Mouse (Mus musculus): Measurements from ENCODE around the gene Vamp2. TPM values are rescaled to one million over a fixed set of nuclear protein-coding genes. Genes with fewer than 3 reads are reported as not detected.
A peak's percentile ranks its signal among the peaks of the same experiment; 100 is the strongest.

The Vamp2 gene
- polyA plus RNA-seq, 1 experiment from 2014 or later = 324 TPM

GRCm38 (mm10) chr11:69078041-69078440 is 10.2 kb upstream of the Vamp2 start:
- Histone ChIP-seq H3K4me2 (replicated peaks) (no peak overlapping the region), H3K27ac (no peak overlapping the region), H3K4me3 (replicated peaks; ENCODE audit: low read length) (no peak overlapping the region), H3K4me1 (replicated peaks; ENCODE audit: control insufficient read depth, insufficient read depth, low read length) (no peaks in the 10 kb centered on the region), H3K9me3 (ENCODE audit: control insufficient read depth, low read length) (no peaks in the 10 kb centered on the region), H3K36me3 (replicated peaks; ENCODE audit: control insufficient read depth, insufficient read depth) (no peaks in the 10 kb centered on the region), H3K27me3 (ENCODE audit: control insufficient read depth, insufficient read depth, low read length) (no peaks in the 10 kb centered on the region), H3K9ac (no peak overlapping the region)
- ATAC-seq (ENCODE audit: low FRiP score) (no peak), DNase-seq (ENCODE audit: low spot score) (no peak)
- 88% methylated on average over 6 of the region's 6 CpGs for WGBS

DNA sequence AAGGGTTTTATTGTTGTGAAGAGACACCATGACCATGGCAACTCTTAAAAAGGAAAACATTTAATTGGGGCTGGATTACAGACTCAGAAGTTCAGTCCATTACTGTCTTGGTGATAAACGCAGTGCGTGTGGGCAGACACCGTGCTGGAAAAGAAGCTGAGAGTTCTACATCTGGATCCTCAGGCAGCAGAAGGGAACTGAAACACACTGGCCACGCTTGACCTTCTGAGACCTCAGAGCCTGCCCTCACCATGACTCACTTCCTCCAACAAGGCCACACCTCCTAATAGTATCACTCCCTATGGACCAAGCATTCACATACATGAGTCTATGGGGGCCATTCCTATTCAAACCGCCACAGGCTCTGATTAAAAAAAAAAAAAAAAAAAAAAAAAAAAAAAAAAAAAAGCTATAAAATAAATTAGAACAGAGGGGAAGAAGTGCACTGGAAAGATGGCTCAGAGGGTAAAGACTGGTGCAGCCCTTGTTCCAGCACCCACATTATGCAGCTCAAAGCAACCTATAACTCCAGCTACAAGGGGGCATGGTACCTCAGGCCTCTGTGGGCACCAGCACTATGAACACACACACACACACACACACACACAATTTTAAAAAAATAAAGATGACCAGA is 9.4 kb upstream of the Vamp2 start:
- no peaks in the 10 kb centered on the region for H3K9me3 ChIP-seq (ENCODE audit: control insufficient read depth, low read length)
- ATAC-seq (ENCODE audit: low FRiP score) = no peak
- no peak overlapping the region for H3K4me2 ChIP-seq (replicated peaks)
- H3K27me3 ChIP-seq (ENCODE audit: control insufficient read depth, insufficient read depth, low read length) = no peaks in the 10 kb centered on the region
- WGBS = 81% methylated on average over 5 of the region's 5 CpGs
- no peak overlapping the region for H3K27ac ChIP-seq
- no peaks in the 10 kb centered on the region for H3K36me3 ChIP-seq (replicated peaks; ENCODE audit: control insufficient read depth, insufficient read depth)
- no peaks in the 10 kb centered on the region for H3K4me1 ChIP-seq (replicated peaks; ENCODE audit: control insufficient read depth, insufficient read depth, low read length)
- H3K4me3 ChIP-seq (replicated peaks; ENCODE audit: low read length) = no peak overlapping the region
- no peak overlapping the region for H3K9ac ChIP-seq
- no peak for DNase-seq (ENCODE audit: low spot score)

DNA sequence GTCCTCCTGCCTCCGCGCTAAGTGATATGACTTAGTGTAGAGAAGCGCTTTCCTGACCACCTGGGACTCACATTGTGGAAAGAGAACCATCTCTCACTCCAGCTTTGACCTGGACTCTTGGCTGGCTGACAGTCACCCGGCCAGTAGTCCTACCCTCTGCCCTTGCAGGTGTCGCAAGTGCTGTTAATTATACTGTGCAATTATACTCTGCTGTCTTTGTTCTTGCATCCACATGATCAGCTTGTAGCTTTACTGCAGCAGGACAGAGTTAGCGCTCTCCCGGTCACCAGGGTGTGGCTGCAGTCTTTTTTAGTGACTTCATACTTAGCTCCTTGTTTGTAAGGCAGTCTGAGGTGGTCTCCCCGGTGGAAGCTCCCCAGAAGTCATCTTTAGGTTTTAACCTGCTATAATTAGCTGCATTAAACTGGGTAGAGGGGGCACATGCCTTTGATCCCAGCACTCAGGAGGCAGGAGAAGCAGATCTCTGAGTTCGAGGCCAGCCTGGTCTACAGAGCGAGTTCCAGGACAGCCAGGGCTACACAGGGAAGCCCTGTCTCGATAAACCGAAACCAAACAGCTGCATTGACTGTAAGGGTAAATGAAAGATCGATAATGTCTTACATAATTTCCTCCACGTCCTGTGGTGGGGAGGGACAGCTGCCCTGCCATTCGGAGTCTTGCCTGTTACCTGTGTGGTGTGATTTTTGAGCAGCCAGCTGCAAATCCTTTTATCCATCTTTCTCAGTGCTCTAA is 8.0 kb upstream of the Vamp2 start:
- DNase-seq (ENCODE audit: low spot score) (no peak), ATAC-seq (ENCODE audit: low FRiP score) (no peak)
- H3K9ac ChIP-seq = no peak overlapping the region
- H3K27ac ChIP-seq = no peak overlapping the region
- no peaks in the 10 kb centered on the region for H3K4me1 ChIP-seq (replicated peaks; ENCODE audit: control insufficient read depth, insufficient read depth, low read length)
- no peak overlapping the region for H3K4me2 ChIP-seq (replicated peaks)
- 88% methylated on average over 15 of the region's 15 CpGs for WGBS
- H3K9me3 ChIP-seq (ENCODE audit: control insufficient read depth, low read length) = no peaks in the 10 kb centered on the region
- H3K36me3 ChIP-seq (replicated peaks; ENCODE audit: control insufficient read depth, insufficient read depth) = no peaks in the 10 kb centered on the region
- no peak overlapping the region for H3K4me3 ChIP-seq (replicated peaks; ENCODE audit: low read length)
- H3K27me3 ChIP-seq (ENCODE audit: control insufficient read depth, insufficient read depth, low read length) = no peaks in the 10 kb centered on the region

DNA sequence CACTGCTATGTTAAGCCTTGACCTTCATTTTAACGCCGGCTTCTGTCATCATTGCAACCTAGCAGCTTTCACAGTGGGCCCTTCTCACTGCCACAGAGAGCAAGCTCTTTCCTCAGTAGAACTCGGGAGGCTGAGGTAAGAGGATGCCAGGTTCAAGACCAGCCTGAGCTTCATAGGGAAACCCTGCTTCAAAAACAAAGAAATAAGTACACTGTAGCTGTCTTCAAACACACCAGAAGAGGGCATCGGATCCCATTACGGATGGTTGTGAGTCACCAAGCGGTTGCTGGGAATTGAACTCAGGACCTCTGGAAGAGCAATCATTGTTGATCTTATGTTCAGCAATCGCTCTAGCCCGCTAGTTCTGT is 7.5 kb upstream of the Vamp2 start:
- no peak for ATAC-seq (ENCODE audit: low FRiP score)
- no peak for DNase-seq (ENCODE audit: low spot score)

DNA sequence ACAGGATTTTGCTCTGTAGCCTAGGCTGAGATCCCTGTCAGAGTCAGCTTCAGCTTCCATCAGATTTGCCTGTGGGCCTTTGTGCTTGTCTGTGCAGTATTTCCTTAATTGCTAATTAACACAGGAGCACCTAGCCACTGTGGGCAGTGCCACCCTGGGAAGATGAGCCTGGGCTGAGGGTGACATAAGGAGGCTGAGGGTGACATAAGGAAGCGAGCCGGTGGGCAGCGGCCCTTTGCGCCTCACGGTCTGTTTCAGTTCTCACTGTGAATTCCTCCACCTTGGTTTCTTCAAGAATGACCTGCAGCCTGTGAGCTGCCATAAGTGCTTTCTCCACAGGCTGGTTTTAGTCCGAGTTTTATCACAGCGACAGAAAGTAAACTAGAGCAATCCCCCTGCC is 6.7 kb upstream of the Vamp2 start:
- DNase-seq (ENCODE audit: low spot score) = no peak
- Histone ChIP-seq H3K27me3 (ENCODE audit: control insufficient read depth, insufficient read depth, low read length) (no peaks in the 10 kb centered on the region), H3K36me3 (replicated peaks; ENCODE audit: control insufficient read depth, insufficient read depth) (no peaks in the 10 kb centered on the region), H3K9me3 (ENCODE audit: control insufficient read depth, low read length) (no peaks in the 10 kb centered on the region), H3K27ac (no peak overlapping the region), H3K4me2 (replicated peaks) (no peak overlapping the region), H3K9ac (no peak overlapping the region), H3K4me3 (replicated peaks; ENCODE audit: low read length) (no peak overlapping the region), H3K4me1 (replicated peaks; ENCODE audit: control insufficient read depth, insufficient read depth, low read length) (no peaks in the 10 kb centered on the region)
- ATAC-seq (ENCODE audit: low FRiP score) = no peak
- whole genome bisulfite sequencing = 88% methylated on average over 7 of the region's 7 CpGs

More for the DNA sequence above, 7.5 kb upstream of the Vamp2 start:
- H3K4me2 ChIP-seq (replicated peaks) = no peak overlapping the region
- H3K4me1 ChIP-seq (replicated peaks; ENCODE audit: control insufficient read depth, insufficient read depth, low read length) = no peaks in the 10 kb centered on the region
- H3K27me3 ChIP-seq (ENCODE audit: control insufficient read depth, insufficient read depth, low read length) = no peaks in the 10 kb centered on the region
- no peak overlapping the region for H3K9ac ChIP-seq
- H3K27ac ChIP-seq = no peak overlapping the region
- 84% methylated on average over 8 of the region's 8 CpGs for WGBS
- H3K4me3 ChIP-seq (replicated peaks; ENCODE audit: low read length) = no peak overlapping the region
- H3K9me3 ChIP-seq (ENCODE audit: control insufficient read depth, low read length) = no peaks in the 10 kb centered on the region
- H3K36me3 ChIP-seq (replicated peaks; ENCODE audit: control insufficient read depth, insufficient read depth) = no peaks in the 10 kb centered on the region

DNA sequence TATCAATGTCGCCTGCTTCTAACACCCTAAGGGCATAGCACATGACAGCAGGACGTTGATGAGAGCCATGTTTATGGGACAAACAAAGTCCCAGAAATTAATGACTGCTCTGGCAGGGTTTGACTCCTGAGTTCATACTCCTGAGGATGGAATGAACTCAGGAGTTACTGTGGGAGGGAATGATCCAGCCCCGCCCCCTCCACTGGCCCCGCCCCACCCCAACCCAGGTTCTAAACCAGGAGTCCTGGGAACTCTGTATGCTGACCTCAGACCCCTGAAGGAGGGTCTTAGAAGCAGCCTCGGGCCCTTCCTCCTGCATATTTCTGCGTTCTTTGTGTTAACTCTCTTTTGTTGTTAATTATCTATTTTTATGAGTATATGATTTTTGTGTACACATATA is 2.7 kb upstream of the Vamp2 start:
- H3K4me2 ChIP-seq (replicated peaks) = no peak overlapping the region
- DNase-seq (ENCODE audit: low spot score) = no peak
- H3K9ac ChIP-seq = no peak overlapping the region
- no peak overlapping the region for H3K27ac ChIP-seq
- peaks cover 17% of the 10 kb centered on the region for H3K4me1 ChIP-seq (replicated peaks; ENCODE audit: control insufficient read depth, insufficient read depth, low read length)
- H3K27me3 ChIP-seq (ENCODE audit: control insufficient read depth, insufficient read depth, low read length) = no peaks in the 10 kb centered on the region
- peaks cover 12% of the 10 kb centered on the region; the same call in 1 of the 2 replicates for H3K36me3 ChIP-seq (replicated peaks; ENCODE audit: control insufficient read depth, insufficient read depth)
- WGBS = 64% methylated on average over 6 of the region's 6 CpGs
- no peaks in the 10 kb centered on the region for H3K9me3 ChIP-seq (ENCODE audit: control insufficient read depth, low read length)
- no peak for ATAC-seq (ENCODE audit: low FRiP score)
- H3K4me3 ChIP-seq (replicated peaks; ENCODE audit: low read length) = no peak overlapping the region

DNA sequence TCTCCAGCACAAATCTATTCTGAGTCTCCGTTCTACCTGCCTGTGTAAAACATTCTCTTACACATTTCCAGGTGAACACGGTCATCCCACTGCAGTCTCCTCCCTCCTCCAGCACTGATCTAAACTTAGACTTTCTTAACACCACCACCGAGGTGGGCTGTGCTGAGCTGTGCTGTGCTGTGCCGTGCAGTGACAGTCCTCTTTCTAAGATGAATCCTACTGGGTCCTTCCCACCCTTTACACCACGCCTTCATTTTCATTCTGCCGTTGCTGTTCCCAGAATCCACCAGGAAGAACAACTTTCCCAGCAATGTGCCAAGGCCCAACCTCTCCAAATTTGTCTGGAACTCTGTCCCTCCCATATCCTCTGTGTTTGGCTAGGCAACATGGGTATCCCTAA is 1.9 kb upstream of the Vamp2 start:
- H3K9ac ChIP-seq = no peak overlapping the region
- no peak overlapping the region for H3K27ac ChIP-seq
- no peaks in the 10 kb centered on the region for H3K9me3 ChIP-seq (ENCODE audit: control insufficient read depth, low read length)
- H3K27me3 ChIP-seq (ENCODE audit: control insufficient read depth, insufficient read depth, low read length) = no peaks in the 10 kb centered on the region
- no peak overlapping the region for H3K4me2 ChIP-seq (replicated peaks)
- H3K36me3 ChIP-seq (replicated peaks; ENCODE audit: control insufficient read depth, insufficient read depth) = peaks cover 19% of the 10 kb centered on the region
- WGBS = 72% methylated on average over 6 of the region's 6 CpGs
- H3K4me1 ChIP-seq (replicated peaks; ENCODE audit: control insufficient read depth, insufficient read depth, low read length) = peaks cover 21% of the 10 kb centered on the region
- ATAC-seq (ENCODE audit: low FRiP score) (no peak), DNase-seq (ENCODE audit: low spot score) (no peak)
- H3K4me3 ChIP-seq (replicated peaks; ENCODE audit: low read length) = no peak overlapping the region

- Histone ChIP-seq H3K9ac (no peak overlapping the region), H3K9me3 (ENCODE audit: control insufficient read depth, low read length) (no peaks in the 10 kb centered on the region), H3K27ac (no peak overlapping the region), H3K27me3 (ENCODE audit: control insufficient read depth, insufficient read depth, low read length) (no peaks in the 10 kb centered on the region), H3K4me3 (replicated peaks; ENCODE audit: low read length) (no peak overlapping the region), H3K4me2 (replicated peaks) (no peak overlapping the region), H3K36me3 (replicated peaks; ENCODE audit: control insufficient read depth, insufficient read depth) (peaks cover 26% of the 10 kb centered on the region), H3K4me1 (replicated peaks; ENCODE audit: control insufficient read depth, insufficient read depth, low read length) (peaks cover 21% of the 10 kb centered on the region)
- ATAC-seq (ENCODE audit: low FRiP score) (no peak), DNase-seq (ENCODE audit: low spot score) (no peak)
- WGBS = 41% methylated on average over 4 of the region's 4 CpGs
Observed at GRCm38 (mm10) chr11:69087082-69087481, 1.2 kb upstream of the Vamp2 start.

DNA sequence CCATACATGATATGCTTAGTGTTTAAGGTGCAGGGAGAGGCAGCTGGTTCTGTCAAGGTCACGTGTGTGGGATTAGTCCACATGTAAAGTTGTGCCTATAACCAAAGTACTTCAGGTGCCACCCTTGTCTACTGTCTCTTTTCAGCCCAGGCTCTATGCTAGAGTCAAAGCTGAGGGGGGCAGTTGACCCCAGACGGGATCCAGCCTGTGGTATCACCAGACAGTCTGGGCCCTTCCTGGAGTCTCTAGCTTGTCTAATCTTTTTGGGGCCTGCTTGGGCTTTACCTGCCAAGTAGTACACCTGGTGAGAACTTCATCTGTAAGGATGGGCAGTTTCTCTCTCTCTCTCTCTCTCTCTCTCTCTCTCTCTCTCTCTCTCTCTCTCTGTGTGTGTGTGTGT is 693 bp upstream of the Vamp2 start:
- ATAC-seq (ENCODE audit: low FRiP score) (no peak), DNase-seq (ENCODE audit: low spot score) (no peak)
- H3K27me3 ChIP-seq (ENCODE audit: control insufficient read depth, insufficient read depth, low read length) = no peaks in the 10 kb centered on the region
- peak overlapping the region; percentile 93; the same call in 1 of the 2 replicates for H3K27ac ChIP-seq
- peak overlapping the region; percentile 77; the same call in 1 of the 2 replicates for H3K4me3 ChIP-seq (replicated peaks; ENCODE audit: low read length)
- peak overlapping the region; percentile 98 for H3K4me2 ChIP-seq (replicated peaks)
- no peaks in the 10 kb centered on the region for H3K9me3 ChIP-seq (ENCODE audit: control insufficient read depth, low read length)
- H3K36me3 ChIP-seq (replicated peaks; ENCODE audit: control insufficient read depth, insufficient read depth) = peaks cover 28% of the 10 kb centered on the region
- H3K9ac ChIP-seq = no peak overlapping the region
- WGBS = 72% methylated on average over 2 of the region's 2 CpGs
- H3K4me1 ChIP-seq (replicated peaks; ENCODE audit: control insufficient read depth, insufficient read depth, low read length) = peaks cover 21% of the 10 kb centered on the region
